Mouse (Mus musculus) thymus, postnatal 4 days (tissue): ENCODE data around the gene 1700012B07Rik.

Experiments
- DNase-seq: peaks from one replicate; pipeline ENCODE4 v3.0.0; 2021

The 1700012B07Rik gene

GRCm38 (mm10) chr11:109845601-109846000, 17.8 kb upstream of the 1700012B07Rik start:
- no peak for DNase-seq

- DNase-seq, result no peak
These were observed 16.6 kb upstream of the 1700012B07Rik start for GRCm38 (mm10) chr11:109844466-109844865.

GRCm38 (mm10) chr11:109830368-109830767, 2.5 kb upstream of the 1700012B07Rik start:
- DNase-seq, result no peak

GRCm38 (mm10) chr11:109822280-109822679, 5.6 kb downstream of the 1700012B07Rik start:
- DNase-seq, result no peak

- DNase-seq, result no peak
These were observed 10.4 kb downstream of the 1700012B07Rik start for GRCm38 (mm10) chr11:109817405-109817804.

- DNase-seq, result no peak
These were observed 10.9 kb downstream of the 1700012B07Rik start for GRCm38 (mm10) chr11:109816911-109817310.

- DNase-seq, result no peak
These were observed 16.1 kb downstream of the 1700012B07Rik start for GRCm38 (mm10) chr11:109811721-109812120.

GRCm38 (mm10) chr11:109809175-109809855, 18.5 kb downstream of the 1700012B07Rik start:
- DNase-seq, result no peak

GRCm38 (mm10) chr11:109801515-109801914, 26.3 kb downstream of the 1700012B07Rik start:
- DNase-seq, result no peak

GRCm38 (mm10) chr11:109797531-109797930, 30.3 kb downstream of the 1700012B07Rik start:
- DNase-seq, result no peak

GRCm38 (mm10) chr11:109795536-109795935, 32.3 kb downstream of the 1700012B07Rik start:
- DNase-seq, result no peak

GRCm38 (mm10) chr11:109793578-109793977, 34.3 kb downstream of the 1700012B07Rik start:
- DNase-seq, result no peak

GRCm38 (mm10) chr11:109792401-109792997, 35.3 kb downstream of the 1700012B07Rik start:
- DNase-seq, result no peak

- no peak for DNase-seq
These were observed 35.9 kb downstream of the 1700012B07Rik start for GRCm38 (mm10) chr11:109791965-109792364.

- DNase-seq, result no peak
These were observed 37.6 kb downstream of the 1700012B07Rik start for GRCm38 (mm10) chr11:109790221-109790620.

- no peak for DNase-seq
These were observed 42.5 kb downstream of the 1700012B07Rik start for GRCm38 (mm10) chr11:109785392-109785791.

- no peak for DNase-seq
These were observed 56.5 kb downstream of the 1700012B07Rik start for GRCm38 (mm10) chr11:109771381-109771780.

GRCm38 (mm10) chr11:109770185-109770584, 57.7 kb downstream of the 1700012B07Rik start:
- DNase-seq, result no peak

- no peak for DNase-seq
These were observed 58.8 kb downstream of the 1700012B07Rik start for GRCm38 (mm10) chr11:109769091-109769490.

GRCm38 (mm10) chr11:109760063-109760462, 67.8 kb downstream of the 1700012B07Rik start:
- no peak for DNase-seq

- no peak for DNase-seq
These were observed 69.1 kb downstream of the 1700012B07Rik start for GRCm38 (mm10) chr11:109758616-109759215.

GRCm38 (mm10) chr11:109754105-109754602, 73.7 kb downstream of the 1700012B07Rik start:
- no peak for DNase-seq

- DNase-seq, result no peak
These were observed 75.9 kb downstream of the 1700012B07Rik start for GRCm38 (mm10) chr11:109751636-109752603.
